Mouse (Mus musculus): ENCODE results near the gene Fkbp7. TPM values are rescaled to one million over a fixed set of nuclear protein-coding genes. Genes with fewer than 3 reads are reported as not detected.
A peak's percentile ranks its signal among the peaks of the same experiment; 100 is the strongest.

Fkbp7 gene
- polyA plus RNA-seq, 1 experiment from 2014 or later = 67.6 TPM

DNA sequence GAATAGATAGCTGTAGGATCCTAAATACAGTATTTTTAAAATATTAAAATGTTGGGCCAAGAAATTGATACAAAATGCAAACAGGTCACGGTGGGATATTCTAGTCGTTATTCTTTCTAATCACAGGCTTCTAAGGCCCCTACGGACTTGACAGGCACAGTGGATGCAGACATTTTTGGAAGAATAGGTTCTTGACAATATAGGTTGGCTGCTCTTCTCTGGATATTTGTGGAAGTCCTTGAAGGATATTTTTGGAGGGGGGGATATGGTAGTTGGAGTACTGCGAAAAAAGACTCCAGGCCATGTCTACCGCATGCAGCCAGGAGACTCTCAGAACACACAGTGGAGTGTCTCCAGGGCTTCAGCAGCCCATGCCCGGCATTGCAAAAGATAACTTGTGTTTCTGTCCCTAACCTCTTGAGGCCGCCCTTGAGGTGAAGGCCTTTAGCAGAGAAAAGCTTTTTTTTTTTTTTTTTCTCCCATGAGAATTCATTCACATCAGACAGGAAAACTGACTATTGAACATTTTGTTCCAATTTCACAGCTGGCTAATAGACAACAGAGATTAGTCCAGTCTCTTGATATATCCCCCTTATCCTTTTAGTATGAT is 661 bp upstream of the Fkbp7 start:
- WGBS = 47% methylated on average over 7 of the region's 7 CpGs
- peak; percentile 50; the same call in 1 of the 2 replicates for TF ChIP-seq CTCF (IDR thresholded peaks at IDR 0.05; ENCODE audit: low read depth)
- peak overlapping the region; percentile 50; the same call in 1 of the 2 replicates for H3K4me3 ChIP-seq (replicated peaks; ENCODE audit: low read depth, low read length)
- no peaks in the 10 kb centered on the region for H3K27me3 ChIP-seq (ENCODE audit: insufficient read depth, low read length)
- no peaks in the 10 kb centered on the region for H3K9me3 ChIP-seq (replicated peaks; ENCODE audit: low read length)
- ATAC-seq (replicated peaks; ENCODE audit: low FRiP score, low read depth) (no peak), DNase-seq (ENCODE audit: low spot score) (peak; percentile 69)
- no peak overlapping the region for H3K9ac ChIP-seq (ENCODE audit: low read depth, low read length)
- H3K4me1 ChIP-seq (replicated peaks; ENCODE audit: insufficient read depth, low read length) = peaks cover 11% of the 10 kb centered on the region; the same call in 1 of the 2 replicates
- peak overlapping the region; percentile 70 for H3K4me2 ChIP-seq (ENCODE audit: low read length)
- H3K36me3 ChIP-seq (ENCODE audit: insufficient read depth, low read length) = 0 out of 2 replicates have a peak, but pooled peaks cover 7% of the 10 kb centered on the region
- peak overlapping the region; percentile 88 for H3K27ac ChIP-seq

DNA sequence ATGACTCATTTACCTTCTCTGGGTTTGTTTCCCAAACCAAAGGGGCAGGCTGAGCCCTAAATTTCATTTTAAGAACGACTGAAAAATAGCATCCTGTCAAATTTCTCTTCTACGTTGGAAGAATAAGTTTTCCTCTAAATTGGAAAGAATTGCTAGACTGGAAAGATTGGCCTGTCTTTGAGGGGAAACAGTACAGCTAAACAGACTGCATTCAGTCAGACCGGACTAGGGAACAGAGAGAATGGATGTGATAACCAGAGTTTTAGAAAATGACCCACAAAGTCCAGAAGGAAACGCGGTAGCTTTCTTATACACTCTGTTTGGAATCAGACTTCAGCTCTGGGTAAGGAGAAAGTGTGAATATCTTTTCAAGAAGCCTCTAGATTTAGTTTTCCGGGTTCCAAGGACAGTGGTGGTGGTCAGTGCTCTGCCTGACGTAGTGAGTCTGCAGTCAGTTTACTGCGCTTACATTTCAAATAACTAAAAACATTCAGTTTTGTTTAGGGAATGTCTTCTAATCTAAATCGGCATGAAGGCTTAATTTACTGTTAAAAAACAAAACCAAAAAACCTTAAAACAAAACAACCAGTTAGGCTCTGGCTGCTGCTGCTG is 676 bp downstream of the Fkbp7 start:
- Histone ChIP-seq H3K27ac (peak overlapping the region; percentile 88), H3K4me2 (ENCODE audit: low read length) (peak overlapping the region; percentile 70), H3K4me3 (replicated peaks; ENCODE audit: low read depth, low read length) (peak overlapping the region; percentile 50), H3K9ac (ENCODE audit: low read depth, low read length) (peak overlapping the region; percentile 63), H3K36me3 (ENCODE audit: insufficient read depth, low read length) (0 out of 2 replicates have a peak, but pooled peaks cover 4% of the 10 kb centered on the region), H3K27me3 (ENCODE audit: insufficient read depth, low read length) (no peaks in the 10 kb centered on the region), H3K4me1 (replicated peaks; ENCODE audit: insufficient read depth, low read length) (peaks cover 11% of the 10 kb centered on the region; the same call in 1 of the 2 replicates), H3K9me3 (replicated peaks; ENCODE audit: low read length) (no peaks in the 10 kb centered on the region)
- WGBS = 7% methylated on average over 9 of the region's 9 CpGs
- TF ChIP-seq CTCF (IDR thresholded peaks at IDR 0.05; ENCODE audit: low read depth) = no peak
- ATAC-seq (replicated peaks; ENCODE audit: low FRiP score, low read depth) (no peak), DNase-seq (ENCODE audit: low spot score) (peak; percentile 44)

DNA sequence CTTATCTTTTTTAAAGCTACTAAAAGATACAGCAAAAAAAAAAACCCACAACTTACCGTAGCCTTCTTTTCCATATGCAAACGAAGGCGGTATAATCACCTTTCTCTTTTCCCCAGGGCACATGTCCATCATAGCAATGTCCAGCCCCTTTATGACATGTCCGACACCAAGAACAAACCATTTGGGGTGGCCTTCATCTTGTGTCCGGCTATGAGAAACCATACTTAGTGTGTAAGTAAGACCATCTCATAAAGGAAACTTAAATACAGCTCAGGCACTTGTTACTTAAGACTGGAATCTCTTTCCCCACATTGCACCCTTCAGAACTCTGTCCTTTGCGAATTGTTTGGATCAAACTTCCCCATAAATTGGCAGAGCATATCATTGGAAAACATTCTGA is 1.3 kb downstream of the Fkbp7 start:
- WGBS = 72% methylated on average over 6 of the region's 6 CpGs
- no peaks in the 10 kb centered on the region for H3K9me3 ChIP-seq (replicated peaks; ENCODE audit: low read length)
- ATAC-seq (replicated peaks; ENCODE audit: low FRiP score, low read depth) = no peak
- H3K27ac ChIP-seq = 0 out of 2 replicates have a peak overlapping the region, but pooled peaks have one; percentile 88
- H3K4me3 ChIP-seq (replicated peaks; ENCODE audit: low read depth, low read length) = peak overlapping the region; percentile 50; the same call in 1 of the 2 replicates
- peak overlapping the region; percentile 70 for H3K4me2 ChIP-seq (ENCODE audit: low read length)
- no peak for DNase-seq (ENCODE audit: low spot score)
- peaks cover 10% of the 10 kb centered on the region; the same call in 1 of the 2 replicates for H3K4me1 ChIP-seq (replicated peaks; ENCODE audit: insufficient read depth, low read length)
- TF ChIP-seq CTCF (IDR thresholded peaks at IDR 0.05; ENCODE audit: low read depth) = no peak
- 0 out of 2 replicates have a peak, but pooled peaks cover 4% of the 10 kb centered on the region for H3K36me3 ChIP-seq (ENCODE audit: insufficient read depth, low read length)
- H3K9ac ChIP-seq (ENCODE audit: low read depth, low read length) = 0 out of 2 replicates have a peak overlapping the region, but pooled peaks have one; percentile 63
- H3K27me3 ChIP-seq (ENCODE audit: insufficient read depth, low read length) = no peaks in the 10 kb centered on the region

DNA sequence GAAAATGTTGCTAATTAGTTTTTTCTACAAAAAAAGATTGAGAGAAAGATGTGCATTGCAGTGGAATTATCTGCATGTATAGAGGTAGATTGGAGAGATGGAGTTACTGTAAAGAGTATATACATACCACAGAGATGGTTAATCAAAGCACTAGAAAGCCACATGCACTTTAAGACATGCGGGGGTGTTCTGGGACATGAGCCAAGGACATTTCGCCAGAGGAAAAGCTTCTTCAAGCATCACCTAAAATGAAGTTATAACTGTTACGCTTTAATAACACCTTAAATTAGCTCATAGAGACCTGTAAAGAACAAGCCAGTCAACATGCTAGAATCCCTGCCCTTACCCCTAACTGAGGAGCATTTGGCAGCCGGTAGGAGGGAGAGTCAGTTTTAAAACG is 5.7 kb downstream of the Fkbp7 start:
- Histone ChIP-seq H3K4me1 (replicated peaks; ENCODE audit: insufficient read depth, low read length) (peaks cover 4% of the 10 kb centered on the region; the same call in 1 of the 2 replicates), H3K27me3 (ENCODE audit: insufficient read depth, low read length) (no peaks in the 10 kb centered on the region), H3K36me3 (ENCODE audit: insufficient read depth, low read length) (0 out of 2 replicates have a peak, but pooled peaks cover 8% of the 10 kb centered on the region), H3K4me3 (replicated peaks; ENCODE audit: low read depth, low read length) (no peak overlapping the region), H3K9me3 (replicated peaks; ENCODE audit: low read length) (no peaks in the 10 kb centered on the region), H3K27ac (no peak overlapping the region), H3K4me2 (ENCODE audit: low read length) (no peak overlapping the region), H3K9ac (ENCODE audit: low read depth, low read length) (no peak overlapping the region)
- DNase-seq (ENCODE audit: low spot score) (no peak), ATAC-seq (replicated peaks; ENCODE audit: low FRiP score, low read depth) (no peak)
- 67% methylated on average over 5 of the region's 5 CpGs for WGBS
- TF ChIP-seq CTCF (IDR thresholded peaks at IDR 0.05; ENCODE audit: low read depth) = no peak

DNA sequence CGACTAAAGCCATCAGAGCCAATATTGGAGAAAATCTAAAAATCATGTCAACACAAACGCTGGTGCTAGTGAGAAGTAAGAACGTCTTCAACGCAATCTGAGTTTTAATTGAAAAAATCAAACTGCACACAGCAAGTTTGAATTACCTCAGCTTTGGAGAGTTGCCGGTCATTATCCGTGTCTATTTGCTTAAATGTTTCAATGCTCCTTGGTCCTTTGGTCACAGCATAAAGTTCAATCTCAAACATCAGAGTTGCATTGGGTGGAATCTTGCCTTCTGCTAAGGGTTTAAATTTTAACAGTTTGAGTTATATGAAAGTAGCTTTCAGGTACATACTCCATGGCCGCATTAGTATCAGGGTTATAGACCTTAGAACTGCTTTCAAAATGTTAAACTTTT is 7.4 kb downstream of the Fkbp7 start:
- 0 out of 2 replicates have a peak, but pooled peaks cover 8% of the 10 kb centered on the region for H3K36me3 ChIP-seq (ENCODE audit: insufficient read depth, low read length)
- ATAC-seq (replicated peaks; ENCODE audit: low FRiP score, low read depth) = no peak
- no peak for DNase-seq (ENCODE audit: low spot score)
- H3K4me2 ChIP-seq (ENCODE audit: low read length) = no peak overlapping the region
- no peaks in the 10 kb centered on the region for H3K9me3 ChIP-seq (replicated peaks; ENCODE audit: low read length)
- no peak overlapping the region for H3K9ac ChIP-seq (ENCODE audit: low read depth, low read length)
- no peaks in the 10 kb centered on the region for H3K27me3 ChIP-seq (ENCODE audit: insufficient read depth, low read length)
- WGBS = 90% methylated on average over 7 of the region's 7 CpGs
- H3K27ac ChIP-seq = no peak overlapping the region
- TF ChIP-seq CTCF (IDR thresholded peaks at IDR 0.05; ENCODE audit: low read depth) = no peak
- H3K4me1 ChIP-seq (replicated peaks; ENCODE audit: insufficient read depth, low read length) = no peaks in the 10 kb centered on the region
- no peak overlapping the region for H3K4me3 ChIP-seq (replicated peaks; ENCODE audit: low read depth, low read length)

DNA sequence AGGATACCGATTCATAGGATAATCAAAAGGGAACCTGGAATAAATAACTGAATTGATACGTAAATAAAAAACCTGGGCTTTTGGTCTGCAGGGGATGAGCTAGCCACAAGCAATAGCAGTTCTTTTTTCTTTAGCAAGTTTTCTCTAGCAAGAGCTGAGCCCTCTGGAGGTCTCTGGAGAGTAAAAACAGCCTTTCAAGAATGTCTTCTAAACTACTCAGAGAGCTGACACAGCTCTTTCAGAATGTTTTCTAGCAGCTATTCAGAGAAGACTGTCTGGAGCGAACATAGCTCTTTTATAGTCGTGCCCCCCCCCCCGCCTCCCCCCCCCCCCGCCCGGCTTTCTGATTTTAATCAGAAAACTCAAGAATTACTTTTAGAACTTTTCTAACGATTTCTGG is 13.5 kb downstream of the Fkbp7 start:
- H3K4me1 ChIP-seq (replicated peaks; ENCODE audit: insufficient read depth, low read length) = no peaks in the 10 kb centered on the region
- H3K9ac ChIP-seq (ENCODE audit: low read depth, low read length) = no peak overlapping the region
- H3K4me2 ChIP-seq (ENCODE audit: low read length) = no peak overlapping the region
- TF ChIP-seq CTCF (IDR thresholded peaks at IDR 0.05; ENCODE audit: low read depth) = no peak
- H3K27me3 ChIP-seq (ENCODE audit: insufficient read depth, low read length) = no peaks in the 10 kb centered on the region
- H3K9me3 ChIP-seq (replicated peaks; ENCODE audit: low read length) = no peaks in the 10 kb centered on the region
- 54% methylated on average over 7 of the region's 8 CpGs for WGBS
- H3K36me3 ChIP-seq (ENCODE audit: insufficient read depth, low read length) = no peaks in the 10 kb centered on the region
- H3K27ac ChIP-seq = no peak overlapping the region
- DNase-seq (ENCODE audit: low spot score) = peak; percentile 52
- H3K4me3 ChIP-seq (replicated peaks; ENCODE audit: low read depth, low read length) = no peak overlapping the region
- ATAC-seq (replicated peaks; ENCODE audit: low FRiP score, low read depth) = no peak

All from kidney, postnatal 0 days (tissue).